Mouse (Mus musculus) thymus, adult 2 months (tissue): Measurements from ENCODE around the gene Slc10a4. TPM values are rescaled to one million over a fixed set of nuclear protein-coding genes. Genes with fewer than 3 reads are reported as not detected.

Source experiments
- DNase-seq: peaks from one replicate; pipeline ENCODE4 v3.0.0; 2021
- H3K27ac ChIP-seq: fragments of 200-500 bp; 2 replicates; pipeline ENCODE4 v1.5.1; 2012; ENCODE audit warnings: low read length, control low read depth; ENCODE audit not compliant: control insufficient read depth, insufficient read depth
- H3K27me3 ChIP-seq: fragments of 200-500 bp; 2 replicates; pipeline ENCODE4 v1.6.1; 2012; ENCODE audit warnings: mild to moderate bottlenecking, low read length, moderate library complexity, mixed read lengths; ENCODE audit not compliant: control insufficient read depth, insufficient read depth
- H3K36me3 ChIP-seq: fragments of 200-500 bp; 2 replicates; pipeline ENCODE4 v1.6.1; 2012; ENCODE audit warnings: mild to moderate bottlenecking, low read length, moderate library complexity; ENCODE audit not compliant: control insufficient read depth, insufficient read depth
- H3K4me1 ChIP-seq: fragments of 200-500 bp; replicated peaks from 2 replicates; pipeline ENCODE4 v1.6.1; 2012; ENCODE audit warnings: low read length; ENCODE audit not compliant: control insufficient read depth, insufficient read depth
- H3K4me3 ChIP-seq: fragments of 200-500 bp; 2 replicates; pipeline ENCODE4 v1.5.1; 2012; ENCODE audit warnings: mild to moderate bottlenecking, low read length, control low read depth, moderate library complexity; ENCODE audit not compliant: control insufficient read depth, insufficient read depth
- CTCF ChIP-seq: fragments of 200-500 bp; IDR thresholded peaks from 2 replicates; pipeline ENCODE4 v1.5.1; 2012; ENCODE audit warnings: mild to moderate bottlenecking, control low read depth, low read length, moderate library complexity, borderline replicate concordance; ENCODE audit not compliant: control insufficient read depth, poor library complexity, insufficient read depth; ENCODE audit errors: extremely low read depth
- POLR2A ChIP-seq: fragments of 200-500 bp; IDR thresholded peaks from 2 replicates; pipeline ENCODE4 v1.6.1; 2012; ENCODE audit warnings: mild to moderate bottlenecking, low read length, control low read depth, moderate library complexity; ENCODE audit not compliant: control insufficient read depth, poor library complexity, insufficient read depth; ENCODE audit errors: extremely low read depth
- WGBS: fragments of 180-500 bp; shearing (Covaris S2); methylation state at CpG from one replicate; pipeline ENCODE4 v1.1.7; 2018; 5-methylcytosine and 5-hydroxymethylcytosine counted together
- polyA plus RNA-seq: library from polyadenylated mRNA; depleted of rRNA; stranded (reverse); fragments of >200 nt; gene quantifications from 2 replicates; pipeline ENCODE4 v1.2.3, GENCODE M21; 2012

Gene Slc10a4
- polyA plus RNA-seq, 1 experiment = 0.71 TPM

GRCm38 (mm10) chr5:72974602-72975001 is 32.1 kb upstream of the Slc10a4 start, which contains the start of gene Gm10135:
Gene Gm10135 (minus strand): TSS chr5:72974702.
- WGBS = 98% methylated on average over 7 of the region's 7 CpGs

GRCm38 (mm10) chr5:72975996-72976395 is 30.7 kb upstream of the Slc10a4 start:
- Histone ChIP-seq H3K36me3 (peaks cover 21% of the 10 kb centered on the region; the same call in 1 of the 2 replicates), H3K4me3 (no peak overlapping the region), H3K27me3 (no peaks in the 10 kb centered on the region), H3K27ac (no peak overlapping the region), H3K4me1 (no peaks in the 10 kb centered on the region)
- TF ChIP-seq CTCF = no peak
- TF ChIP-seq POLR2A = no peak
- no peak for DNase-seq
- WGBS = 95% methylated on average over 6 of the region's 6 CpGs

More at GRCm38 (mm10) chr5:72974602-72975001, 32.1 kb upstream of the Slc10a4 start, which contains the start of gene Gm10135:
- no peak within 1 kb of the TSS for H3K27ac ChIP-seq
- no peaks in the 10 kb centered on the region for H3K4me1 ChIP-seq
- no peak for DNase-seq
- TF ChIP-seq CTCF (no peak), POLR2A (no peak)
- H3K36me3 ChIP-seq = peaks cover 21% of the 10 kb centered on the region; the same call in 1 of the 2 replicates
- H3K27me3 ChIP-seq = no peaks in the 10 kb centered on the region
- H3K4me3 ChIP-seq = no peak within 1 kb of the TSS

GRCm38 (mm10) chr5:72976539-72976938 is 30.1 kb upstream of the Slc10a4 start:
- DNase-seq = no peak
- 96% methylated on average over 4 of the region's 4 CpGs for WGBS
- no peaks in the 10 kb centered on the region for H3K4me1 ChIP-seq
- no peaks in the 10 kb centered on the region for H3K27me3 ChIP-seq
- peaks cover 21% of the 10 kb centered on the region; the same call in 1 of the 2 replicates for H3K36me3 ChIP-seq
- no peak for TF ChIP-seq POLR2A
- TF ChIP-seq CTCF = no peak
- no peak overlapping the region for H3K4me3 ChIP-seq
- no peak overlapping the region for H3K27ac ChIP-seq

- no peak overlapping the region for H3K27ac ChIP-seq
- no peaks in the 10 kb centered on the region for H3K27me3 ChIP-seq
- H3K4me3 ChIP-seq = no peak overlapping the region
- TF ChIP-seq CTCF = no peak
- WGBS = 9% methylated on average over 2 of the region's 2 CpGs
- DNase-seq = peak; percentile 10
- no peaks in the 10 kb centered on the region for H3K36me3 ChIP-seq
- H3K4me1 ChIP-seq = no peaks in the 10 kb centered on the region
Observed at GRCm38 (mm10) chr5:72984091-72984490, 22.6 kb upstream of the Slc10a4 start.

- no peak overlapping the region for H3K27ac ChIP-seq
Observed at GRCm38 (mm10) chr5:72987786-72988185, 18.9 kb upstream of the Slc10a4 start.

GRCm38 (mm10) chr5:72989756-72990155 is 16.9 kb upstream of the Slc10a4 start:
- no peak overlapping the region for H3K4me3 ChIP-seq
- TF ChIP-seq POLR2A = no peak
- TF ChIP-seq CTCF = no peak
- no peaks in the 10 kb centered on the region for H3K36me3 ChIP-seq
- H3K4me1 ChIP-seq = no peaks in the 10 kb centered on the region
- no peaks in the 10 kb centered on the region for H3K27me3 ChIP-seq
- no peak for DNase-seq
- H3K27ac ChIP-seq = no peak overlapping the region
- 92% methylated on average over 8 of the region's 8 CpGs for WGBS

More at GRCm38 (mm10) chr5:72987786-72988185, 18.9 kb upstream of the Slc10a4 start:
- Histone ChIP-seq H3K27me3 (no peaks in the 10 kb centered on the region), H3K4me1 (no peaks in the 10 kb centered on the region), H3K36me3 (no peaks in the 10 kb centered on the region), H3K4me3 (no peak overlapping the region)
- TF ChIP-seq CTCF = no peak
- no peak for TF ChIP-seq POLR2A
- WGBS = 96% methylated on average over 7 of the region's 7 CpGs
- DNase-seq = no peak

GRCm38 (mm10) chr5:72992474-72992873 is 14.2 kb upstream of the Slc10a4 start:
- WGBS = 95% methylated on average over 1 of the region's 1 CpGs
- Histone ChIP-seq H3K27ac (no peak overlapping the region), H3K4me3 (no peak overlapping the region), H3K36me3 (no peaks in the 10 kb centered on the region), H3K4me1 (no peaks in the 10 kb centered on the region), H3K27me3 (no peaks in the 10 kb centered on the region)
- TF ChIP-seq CTCF = no peak
- no peak for TF ChIP-seq POLR2A
- no peak for DNase-seq
